Mouse (Mus musculus) ES-CJ7 (cell line): ENCODE measurements around the gene Ptger3.

Source experiments
- DNase-seq: peaks from one replicate; pipeline ENCODE4 v3.0.0; 2011; ENCODE audit warnings: low read depth, low spot score

The Ptger3 gene

GRCm38 (mm10) chr3:157582626-157583405 lies 16.1 kb downstream of the Ptger3 start:
- DNase-seq, result no peak

GRCm38 (mm10) chr3:157597837-157598379 lies 31.2 kb downstream of the Ptger3 start:
- no peak for DNase-seq

- DNase-seq, result no peak
Measured at GRCm38 (mm10) chr3:157604684-157605410, 38.2 kb downstream of the Ptger3 start.

- no peak for DNase-seq
Measured at GRCm38 (mm10) chr3:157605411-157605740, 38.7 kb downstream of the Ptger3 start.

GRCm38 (mm10) chr3:157613542-157613941 lies 46.9 kb downstream of the Ptger3 start:
- DNase-seq, result no peak

- no peak for DNase-seq
Measured at GRCm38 (mm10) chr3:157616949-157617348, 50.3 kb downstream of the Ptger3 start.

GRCm38 (mm10) chr3:157627407-157627806 lies 60.7 kb downstream of the Ptger3 start:
- DNase-seq, result no peak

- DNase-seq, result no peak
Measured at GRCm38 (mm10) chr3:157630671-157631070, 64.0 kb downstream of the Ptger3 start.

- no peak for DNase-seq
Measured at GRCm38 (mm10) chr3:157631383-157631782, 64.7 kb downstream of the Ptger3 start.

GRCm38 (mm10) chr3:157634431-157634830 lies 67.7 kb downstream of the Ptger3 start:
- no peak for DNase-seq

GRCm38 (mm10) chr3:157635713-157636112 lies 69.0 kb downstream of the Ptger3 start:
- DNase-seq, result no peak

- no peak for DNase-seq
Measured at GRCm38 (mm10) chr3:157636887-157637286, 70.2 kb downstream of the Ptger3 start.

- no peak for DNase-seq
Measured at GRCm38 (mm10) chr3:157637341-157637740, 70.6 kb downstream of the Ptger3 start.

GRCm38 (mm10) chr3:157641634-157642033 lies 74.9 kb downstream of the Ptger3 start:
- no peak for DNase-seq

- no peak for DNase-seq
Measured at GRCm38 (mm10) chr3:157661622-157662021, 94.9 kb downstream of the Ptger3 start.

- no peak for DNase-seq
Measured at GRCm38 (mm10) chr3:157664486-157665041, 97.9 kb downstream of the Ptger3 start.

- DNase-seq, result no peak
Measured at GRCm38 (mm10) chr3:157665471-157665870, 98.8 kb downstream of the Ptger3 start.

GRCm38 (mm10) chr3:157666142-157666541 lies 99.5 kb downstream of the Ptger3 start:
- no peak for DNase-seq

- DNase-seq, result no peak
Measured at GRCm38 (mm10) chr3:157686105-157686504, 119.4 kb downstream of the Ptger3 start.

GRCm38 (mm10) chr3:157688419-157689162 lies 121.9 kb downstream of the Ptger3 start:
- DNase-seq, result no peak
